Mouse (Mus musculus) ES-E14 (cell line): ENCODE measurements around the gene Myod1. TPM values are rescaled to one million over a fixed set of nuclear protein-coding genes. Genes with fewer than 3 reads are reported as not detected.

Experiments
- DNase-seq: peaks from one replicate; pipeline ENCODE4 v3.0.0-alpha.2; 2013; ENCODE audit warnings: low read depth, low spot score
- H3K27ac ChIP-seq: 2 replicates; pipeline ENCODE4 v1.5.1; 2012; ENCODE audit warnings: low read depth, mild to moderate bottlenecking, low read length, moderate library complexity, mixed read lengths; ENCODE audit not compliant: poor library complexity, insufficient read depth, severe bottlenecking
- H3K36me3 ChIP-seq: 2 replicates; pipeline ENCODE4 v1.6.1; 2012; ENCODE audit warnings: mild to moderate bottlenecking, low read length, moderate library complexity, mixed read lengths; ENCODE audit not compliant: control insufficient read depth, poor library complexity, insufficient read depth, severe bottlenecking
- H3K4me1 ChIP-seq, 2 experiments: fragments of 150-350 bp in 1 of 2; sonication (generic) in 1 of 2; 2 replicates each; pipeline ENCODE4 v1.6.1; 2012; ENCODE audit warnings: low read length in 2 of 2, mild to moderate bottlenecking in 1 of 2, mixed read lengths in 1 of 2; ENCODE audit not compliant: control insufficient read depth in 2 of 2, insufficient read depth in 2 of 2, poor library complexity in 1 of 2
- H3K4me3 ChIP-seq, 2 experiments: fragments of 150-350 bp in 1 of 2; sonication (generic) in 1 of 2; 2 replicates each; pipeline ENCODE4 v1.5.1; 2012; ENCODE audit warnings: low read length in 2 of 2, low read depth in 1 of 2, mild to moderate bottlenecking in 1 of 2, mixed read lengths in 1 of 2; ENCODE audit not compliant: insufficient read depth in 1 of 2, poor library complexity in 1 of 2, severe bottlenecking in 1 of 2
- H3K9ac ChIP-seq: 2 replicates; pipeline ENCODE4 v1.6.1; 2012; ENCODE audit warnings: low read depth, mild to moderate bottlenecking, low read length, mixed read lengths; ENCODE audit not compliant: poor library complexity, insufficient read depth, severe bottlenecking
- H3K9me3 ChIP-seq: fragments of 150-350 bp; sonication (generic); 2 replicates; pipeline ENCODE4 v1.6.1; 2012; ENCODE audit warnings: low read depth, mild to moderate bottlenecking, low read length; ENCODE audit not compliant: control insufficient read depth, insufficient read depth
- CHD2 ChIP-seq: IDR thresholded peaks from 2 replicates; pipeline ENCODE4 v1.6.1; 2014; ENCODE audit warnings: mild to moderate bottlenecking, low read depth, low read length, inconsistent platforms
- HCFC1 ChIP-seq: IDR thresholded peaks from 2 replicates; pipeline ENCODE4 v1.6.1; 2012; ENCODE audit warnings: low read length, inconsistent platforms, borderline replicate concordance; ENCODE audit not compliant: insufficient read depth
- MAFK ChIP-seq: IDR thresholded peaks from 2 replicates; pipeline ENCODE4 v1.6.1; 2014; ENCODE audit warnings: mild to moderate bottlenecking, low read depth, low read length, inconsistent platforms; ENCODE audit not compliant: insufficient read depth
- ZC3H11A ChIP-seq: IDR thresholded peaks from 2 replicates; pipeline ENCODE4 v1.6.1; 2012; ENCODE audit warnings: low read depth, mild to moderate bottlenecking, inconsistent platforms, low read length, borderline replicate concordance
- ZNF384 ChIP-seq: IDR thresholded peaks from 2 replicates; pipeline ENCODE4 v1.6.1; 2012; ENCODE audit warnings: low read depth, low read length, inconsistent platforms
- in situ Hi-C, 2 experiments: fragments of 600-800 bp; cut with MboI; formaldehyde crosslinking; loops; one replicate each; pipeline ENCODE4 v1.15.1; 2025; ENCODE audit warnings: low sequenced_read_pairs in 2 of 2, inconsistent platforms in 1 of 2; ENCODE audit not compliant: unreplicated experiment in 2 of 2
- total RNA-seq: library from RNA; depleted of rRNA; stranded (reverse); fragments of 300-350 nt; gene quantifications from 2 replicates; pipeline ENCODE4 v1.2.3, GENCODE M21; 2012

Gene Myod1
- total RNA-seq, 1 experiment, result not detected

DNA sequence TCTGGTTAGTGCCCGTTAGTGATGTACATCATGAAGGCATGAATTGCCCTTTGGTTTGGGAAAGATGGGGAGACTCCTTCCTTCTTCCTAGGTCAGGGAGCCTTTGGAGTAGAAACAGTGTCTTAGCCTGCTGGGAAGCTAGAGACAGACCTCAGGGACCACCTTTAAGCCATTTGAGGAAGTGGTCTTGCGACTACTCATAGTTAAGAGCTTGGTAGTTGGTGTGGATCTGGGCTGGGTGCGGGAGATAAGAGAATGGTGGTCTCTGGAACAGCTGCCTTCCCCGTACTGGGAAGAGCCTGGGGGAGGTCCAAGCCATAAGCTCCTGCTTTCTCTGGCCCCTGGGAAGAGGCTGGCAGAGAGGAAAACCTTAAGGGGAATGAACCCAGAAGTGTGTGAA, 22.3 kb downstream of the Myod1 start:
- in situ Hi-C loops, result loop anchor here (10.0 to 25.0 kb wide), 2 partner anchors 164 to 206 kb away; no protein-coding TSS in a partner anchor
- no peak for TF ChIP-seq ZC3H11A
- Histone ChIP-seq H3K36me3 (no peaks in the 10 kb centered on the region), H3K4me1 (no peaks in the 10 kb centered on the region), H3K27ac (no peak overlapping the region), H3K9ac (no peak overlapping the region), H3K9me3 (no peaks in the 10 kb centered on the region), H3K4me3 (no peak overlapping the region)
- no peak for DNase-seq

GRCm38 (mm10) chr7:46399676-46400075, 23.4 kb downstream of the Myod1 start:
- H3K9ac ChIP-seq, result no peak overlapping the region
- no peak overlapping the region for H3K4me3 ChIP-seq
- no peak for TF ChIP-seq MAFK
- no peak for TF ChIP-seq ZC3H11A
- TF ChIP-seq CHD2, result no peak
- no peak for TF ChIP-seq HCFC1
- H3K36me3 ChIP-seq, result no peaks in the 10 kb centered on the region
- H3K4me1 ChIP-seq, result no peaks in the 10 kb centered on the region
- no peak overlapping the region for H3K27ac ChIP-seq
- H3K9me3 ChIP-seq, result no peaks in the 10 kb centered on the region
- DNase-seq, result no peak
- in situ Hi-C loops, result loop anchor here (10.0 to 25.0 kb wide), 2 partner anchors 163 to 205 kb away; no protein-coding TSS in a partner anchor

- Histone ChIP-seq H3K27ac (no peak overlapping the region), H3K9ac (no peak overlapping the region), H3K4me1 (no peaks in the 10 kb centered on the region), H3K4me3 (no peak overlapping the region), H3K36me3 (no peaks in the 10 kb centered on the region), H3K9me3 (no peaks in the 10 kb centered on the region)
- in situ Hi-C loops, result no loop called here
- no peak for TF ChIP-seq HCFC1
- TF ChIP-seq CHD2, result no peak
- no peak for TF ChIP-seq ZNF384
- no peak for TF ChIP-seq ZC3H11A
- TF ChIP-seq MAFK, result no peak
- no peak for DNase-seq
These were observed 24.1 kb downstream of the Myod1 start for GRCm38 (mm10) chr7:46400346-46400745.

- Histone ChIP-seq H3K4me3 (no peak overlapping the region), H3K27ac (no peak overlapping the region), H3K9me3 (no peaks in the 10 kb centered on the region), H3K4me1 (no peaks in the 10 kb centered on the region), H3K36me3 (no peaks in the 10 kb centered on the region), H3K9ac (no peak overlapping the region)
- in situ Hi-C loops, result no loop called here
- no peak for TF ChIP-seq ZNF384
- TF ChIP-seq ZC3H11A, result no peak
- no peak for TF ChIP-seq HCFC1
- TF ChIP-seq MAFK, result no peak
- no peak for TF ChIP-seq CHD2
- DNase-seq, result no peak
These were observed 25.3 kb downstream of the Myod1 start for GRCm38 (mm10) chr7:46401371-46402180.
